Mouse (Mus musculus) heart, adult 2 months (tissue): ENCODE results near the gene Zfand3. TPM values are rescaled to one million over a fixed set of nuclear protein-coding genes. Genes with fewer than 3 reads are reported as not detected.
A peak's percentile ranks its signal among the peaks of the same experiment; 100 is the strongest.

Experiments
- DNase-seq, 2 experiments: peaks; one replicate each; pipeline ENCODE4 v3.0.0; 2021
- H3K27ac ChIP-seq: fragments of 200-600 bp; 2 replicates; pipeline ENCODE4 v1.8.1; 2022
- H3K27me3 ChIP-seq: fragments of 200-500 bp; 2 replicates; pipeline ENCODE4 v1.6.1; 2012; ENCODE audit warnings: mild to moderate bottlenecking, low read length, inconsistent platforms, mixed read lengths; ENCODE audit not compliant: control insufficient read depth, insufficient read depth
- H3K36me3 ChIP-seq: fragments of 200-500 bp; 2 replicates; pipeline ENCODE4 v1.6.1; 2012; ENCODE audit warnings: low read length, inconsistent platforms; ENCODE audit not compliant: control insufficient read depth, insufficient read depth
- H3K4me1 ChIP-seq: fragments of 200-500 bp; 2 replicates; pipeline ENCODE4 v1.6.1; 2011; ENCODE audit warnings: low read length; ENCODE audit not compliant: control insufficient read depth, insufficient read depth
- H3K4me3 ChIP-seq: fragments of 200-600 bp; 2 replicates; pipeline ENCODE4 v1.8.1; 2022
- H3K79me2 ChIP-seq: fragments of 200-500 bp; replicated peaks from 2 replicates; pipeline ENCODE4 v1.6.1; 2012; ENCODE audit warnings: mild to moderate bottlenecking, inconsistent platforms, low read length, moderate library complexity, mixed read lengths; ENCODE audit not compliant: control insufficient read depth, insufficient read depth
- H3K9ac ChIP-seq: fragments of 200-500 bp; 2 replicates; pipeline ENCODE4 v1.6.1; 2012; ENCODE audit warnings: low read depth, mild to moderate bottlenecking, control low read depth, inconsistent platforms, low read length, mixed read lengths
- CTCF ChIP-seq: fragments of 200-600 bp; IDR thresholded peaks from 2 replicates; pipeline ENCODE4 v1.8.1; 2022; ENCODE audit warnings: antibody characterized with exemption, mild to moderate bottlenecking, moderate library complexity
- EP300 ChIP-seq: fragments of 200-500 bp; IDR thresholded peaks from 2 replicates; pipeline ENCODE4 v1.6.1; 2011; ENCODE audit warnings: low read depth, low read length, control low read depth; ENCODE audit not compliant: insufficient read depth
- POLR2A ChIP-seq: fragments of 200-500 bp; IDR thresholded peaks from 2 replicates; pipeline ENCODE4 v1.6.1; 2011; ENCODE audit warnings: mild to moderate bottlenecking, low read depth, low read length, control low read depth; ENCODE audit not compliant: insufficient read depth
- WGBS: fragments of 180-500 bp; shearing (Covaris S2); methylation state at CpG from one replicate; pipeline ENCODE4 v1.1.7; 2018; 5-methylcytosine and 5-hydroxymethylcytosine counted together
- intact Hi-C: fragments of 180-260 bp; cut with DNase I; formaldehyde crosslinking; loops from one replicate; pipeline ENCODE4 v1.15.1; 2025
- polyA plus RNA-seq: library from polyadenylated mRNA; depleted of rRNA; stranded (reverse); fragments of >200 nt; gene quantifications from 2 replicates; pipeline ENCODE4 v1.2.3, GENCODE M21; 2012
- total RNA-seq, 2 experiments: library from RNA; stranded (reverse); gene quantifications; 2 replicates each; pipeline ENCODE4 v1.2.3; 2021

Zfand3 gene
- total and polyA plus RNA-seq, 3 experiments, result 106 to 149 (median 130) TPM

DNA sequence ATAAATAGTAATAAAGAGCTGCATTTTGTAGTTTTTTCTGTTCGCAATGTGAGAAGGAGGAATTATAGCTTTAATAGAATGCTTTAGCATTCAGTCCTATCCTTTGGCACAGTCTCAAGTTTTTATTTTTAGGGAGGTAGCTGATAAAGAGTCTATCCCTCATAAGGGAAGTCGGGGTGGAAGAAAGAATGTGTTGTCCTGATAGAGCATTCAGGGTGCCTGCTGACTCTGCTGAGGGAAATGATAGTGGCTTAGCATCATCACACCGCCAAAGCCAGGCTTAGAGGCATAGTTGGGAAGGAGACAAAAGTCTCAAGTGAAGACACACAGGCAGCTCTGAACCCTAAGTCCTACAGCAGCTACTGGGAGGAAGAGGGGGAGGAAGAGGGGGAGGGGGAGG lies 85.9 kb downstream of the Zfand3 start:
- peak overlapping the region; percentile 45 for H3K27ac ChIP-seq
- no peak for DNase-seq
- TF ChIP-seq EP300, result no peak
- no peak for TF ChIP-seq POLR2A
- no peak for TF ChIP-seq CTCF
- no peaks in the 10 kb centered on the region for H3K27me3 ChIP-seq
- 26% methylated on average over 3 of the region's 3 CpGs for WGBS
- no peak overlapping the region for H3K9ac ChIP-seq
- 0 out of 2 replicates have a peak, but pooled peaks cover 5% of the 10 kb centered on the region for H3K79me2 ChIP-seq
- peaks cover 8% of the 10 kb centered on the region for H3K4me1 ChIP-seq
- intact Hi-C loops, result no loop called here
- peaks cover 2% of the 10 kb centered on the region for H3K36me3 ChIP-seq
- H3K4me3 ChIP-seq, result no peak overlapping the region

DNA sequence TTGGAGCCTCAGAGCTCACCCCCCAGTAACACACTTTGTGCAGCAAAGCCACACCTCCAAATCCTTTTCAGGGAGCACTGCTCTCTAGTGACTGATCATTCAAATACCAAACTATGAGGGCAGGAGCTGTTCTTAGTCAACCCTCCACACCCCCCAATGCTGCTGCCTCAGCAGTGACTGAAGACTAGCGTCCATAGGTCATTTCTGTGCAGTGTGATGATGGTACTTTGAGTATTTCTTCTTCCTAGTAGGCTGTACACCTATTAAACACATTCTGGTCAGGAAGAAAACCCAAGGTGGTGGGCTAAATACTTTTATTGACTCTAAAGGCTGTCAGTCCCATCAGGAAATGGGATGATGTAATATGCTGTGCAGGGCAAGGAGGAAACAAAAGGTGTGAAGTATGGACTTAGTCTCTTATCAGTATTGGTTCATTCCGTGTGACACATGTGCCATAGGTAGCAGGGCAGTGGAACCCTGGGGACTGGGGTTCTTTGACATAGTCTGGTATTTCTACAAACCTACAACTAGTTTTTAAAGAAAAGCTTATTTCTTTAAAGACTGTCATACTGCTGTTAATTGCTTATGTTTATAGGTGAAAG lies 88.7 kb downstream of the Zfand3 start:
- H3K4me1 ChIP-seq, result peaks cover 8% of the 10 kb centered on the region
- intact Hi-C loops, result no loop called here
- 56% methylated on average over 2 of the region's 2 CpGs for WGBS
- no peaks in the 10 kb centered on the region for H3K27me3 ChIP-seq
- H3K4me3 ChIP-seq, result no peak overlapping the region
- DNase-seq, result no peak
- no peak overlapping the region for H3K27ac ChIP-seq
- H3K36me3 ChIP-seq, result peaks cover 2% of the 10 kb centered on the region
- TF ChIP-seq EP300, result no peak
- H3K9ac ChIP-seq, result no peak overlapping the region
- peaks cover 6% of the 10 kb centered on the region; the same call in 1 of the 2 replicates for H3K79me2 ChIP-seq

DNA sequence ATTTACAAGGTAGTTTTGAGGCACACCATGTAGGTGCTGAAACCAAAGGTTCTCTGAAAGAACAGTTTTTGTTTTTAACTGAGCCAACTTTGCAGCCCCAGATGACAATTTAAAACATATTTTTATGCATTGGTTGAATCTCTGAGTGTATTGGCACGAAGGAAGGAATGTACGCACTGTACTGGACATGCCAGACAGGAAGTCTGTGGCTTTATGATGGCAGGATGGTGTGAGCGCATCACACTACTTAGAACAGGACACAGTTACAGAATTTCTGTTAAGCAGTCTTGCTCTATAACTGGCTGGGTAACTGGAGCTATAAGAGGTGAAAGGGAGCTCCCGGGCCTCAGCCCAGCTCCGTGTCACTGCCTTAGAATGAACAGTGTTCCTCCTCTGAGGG lies 92.6 kb downstream of the Zfand3 start:
- Histone ChIP-seq H3K27ac (no peak overlapping the region), H3K9ac (no peak overlapping the region), H3K4me3 (no peak overlapping the region), H3K36me3 (peaks cover 10% of the 10 kb centered on the region), H3K4me1 (peaks cover 2% of the 10 kb centered on the region), H3K27me3 (no peaks in the 10 kb centered on the region), H3K79me2 (peaks cover 9% of the 10 kb centered on the region)
- TF ChIP-seq POLR2A, result no peak
- TF ChIP-seq EP300, result no peak
- no peak for TF ChIP-seq CTCF
- WGBS, result 80% methylated on average over 5 of the region's 5 CpGs
- DNase-seq, result no peak
- intact Hi-C loops, result loop anchor here (5.0 kb wide), 1 partner anchor 75 kb away; no protein-coding TSS in a partner anchor

DNA sequence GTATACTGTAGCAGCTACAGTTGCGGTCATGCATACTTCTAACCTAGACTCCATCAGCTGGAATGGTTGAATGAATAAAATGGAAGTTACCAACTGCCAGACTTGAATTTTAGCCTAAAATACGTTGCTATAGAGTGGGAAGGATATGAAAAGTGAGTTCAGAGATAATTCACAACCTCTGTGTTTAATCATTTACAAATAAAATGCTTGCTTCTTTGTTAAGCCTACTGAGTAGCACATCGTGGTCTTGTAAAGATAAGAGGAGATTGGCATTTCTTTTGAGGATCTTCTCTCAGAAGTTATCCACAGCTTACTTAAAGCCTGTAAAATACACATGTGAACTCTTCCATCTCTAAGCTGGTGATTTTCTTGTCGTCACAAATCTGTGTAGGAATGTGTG lies 93.1 kb downstream of the Zfand3 start:
- peaks cover 9% of the 10 kb centered on the region for H3K79me2 ChIP-seq
- H3K4me3 ChIP-seq, result no peak overlapping the region
- H3K4me1 ChIP-seq, result peaks cover 3% of the 10 kb centered on the region
- intact Hi-C loops, result loop anchor here (5.0 kb wide), 1 partner anchor 75 kb away; no protein-coding TSS in a partner anchor
- no peak overlapping the region for H3K9ac ChIP-seq
- no peak overlapping the region for H3K27ac ChIP-seq
- H3K36me3 ChIP-seq, result peaks cover 13% of the 10 kb centered on the region
- TF ChIP-seq POLR2A (no peak), CTCF (no peak), EP300 (no peak)
- no peak for DNase-seq
- no peaks in the 10 kb centered on the region for H3K27me3 ChIP-seq
- 60% methylated on average over 4 of the region's 4 CpGs for WGBS

DNA sequence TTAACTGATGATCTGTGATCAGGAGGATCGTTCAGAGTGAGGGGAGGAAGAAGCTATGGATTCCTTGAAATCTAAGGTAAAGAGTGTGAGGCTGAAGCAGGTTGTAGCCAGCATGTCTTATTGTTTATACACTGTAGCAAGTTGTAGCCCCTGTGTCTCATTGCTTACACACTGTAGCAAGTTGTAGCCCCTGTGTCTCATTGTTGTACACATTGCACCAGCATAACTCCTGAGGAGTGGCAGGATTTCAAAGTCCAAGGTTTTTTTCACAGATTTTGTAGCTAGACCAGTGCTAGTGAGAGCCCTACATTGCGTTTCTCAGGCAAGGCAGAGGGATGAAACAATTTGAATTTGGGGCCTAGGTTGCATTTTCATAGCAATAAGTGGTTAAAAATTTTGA lies 95.1 kb downstream of the Zfand3 start:
- DNase-seq, result no peak
- no peak overlapping the region for H3K4me3 ChIP-seq
- peaks cover 3% of the 10 kb centered on the region for H3K4me1 ChIP-seq
- TF ChIP-seq CTCF (no peak), EP300 (no peak), POLR2A (no peak)
- H3K27ac ChIP-seq, result no peak overlapping the region
- peaks cover 13% of the 10 kb centered on the region for H3K36me3 ChIP-seq
- H3K27me3 ChIP-seq, result no peaks in the 10 kb centered on the region
- intact Hi-C loops, result loop anchor here (5.0 kb wide), 2 partner anchors 42 to 77 kb away; no protein-coding TSS in a partner anchor
- peaks cover 14% of the 10 kb centered on the region for H3K79me2 ChIP-seq
- 60% methylated on average over 2 of the region's 2 CpGs for WGBS
- no peak overlapping the region for H3K9ac ChIP-seq

DNA sequence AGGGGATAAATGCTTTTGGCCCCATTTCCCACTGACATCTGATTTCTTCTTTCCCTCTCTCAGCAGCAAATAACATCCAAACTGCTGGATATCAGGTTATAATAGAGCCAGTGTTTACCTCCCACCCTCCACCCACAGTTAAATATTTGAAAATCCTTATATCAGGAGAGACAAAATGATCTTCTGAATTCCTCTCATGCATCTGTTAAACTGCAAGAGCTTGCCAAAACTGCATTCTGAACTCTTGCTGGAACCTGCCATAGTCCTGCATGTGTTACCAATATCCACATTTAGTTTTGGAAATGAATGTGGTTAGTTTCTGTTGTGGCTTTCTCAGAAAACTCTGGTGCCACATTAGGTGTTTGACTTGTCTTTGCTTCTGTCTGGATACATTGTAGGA lies 97.3 kb downstream of the Zfand3 start:
- no peak for DNase-seq
- peaks cover 13% of the 10 kb centered on the region for H3K36me3 ChIP-seq

More for the DNA sequence above, 97.3 kb downstream of the Zfand3 start:
- peaks cover 3% of the 10 kb centered on the region for H3K4me1 ChIP-seq
- no peak for TF ChIP-seq CTCF
- TF ChIP-seq EP300, result no peak
- TF ChIP-seq POLR2A, result no peak
- intact Hi-C loops, result loop anchor here (5.0 kb wide), 1 partner anchor 44 kb away; no protein-coding TSS in a partner anchor
- no peaks in the 10 kb centered on the region for H3K27me3 ChIP-seq
- H3K79me2 ChIP-seq, result peaks cover 14% of the 10 kb centered on the region
- no peak overlapping the region; the same call in 1 of the 2 replicates for H3K27ac ChIP-seq
- no peak overlapping the region for H3K9ac ChIP-seq
- H3K4me3 ChIP-seq, result no peak overlapping the region
